Mouse (Mus musculus): Measurements from ENCODE around the gene Fdxr. TPM values are rescaled to one million over a fixed set of nuclear protein-coding genes. Genes with fewer than 3 reads are reported as not detected.

The Fdxr gene
- polyA plus RNA-seq, 1 experiment, result 13.9 TPM

DNA sequence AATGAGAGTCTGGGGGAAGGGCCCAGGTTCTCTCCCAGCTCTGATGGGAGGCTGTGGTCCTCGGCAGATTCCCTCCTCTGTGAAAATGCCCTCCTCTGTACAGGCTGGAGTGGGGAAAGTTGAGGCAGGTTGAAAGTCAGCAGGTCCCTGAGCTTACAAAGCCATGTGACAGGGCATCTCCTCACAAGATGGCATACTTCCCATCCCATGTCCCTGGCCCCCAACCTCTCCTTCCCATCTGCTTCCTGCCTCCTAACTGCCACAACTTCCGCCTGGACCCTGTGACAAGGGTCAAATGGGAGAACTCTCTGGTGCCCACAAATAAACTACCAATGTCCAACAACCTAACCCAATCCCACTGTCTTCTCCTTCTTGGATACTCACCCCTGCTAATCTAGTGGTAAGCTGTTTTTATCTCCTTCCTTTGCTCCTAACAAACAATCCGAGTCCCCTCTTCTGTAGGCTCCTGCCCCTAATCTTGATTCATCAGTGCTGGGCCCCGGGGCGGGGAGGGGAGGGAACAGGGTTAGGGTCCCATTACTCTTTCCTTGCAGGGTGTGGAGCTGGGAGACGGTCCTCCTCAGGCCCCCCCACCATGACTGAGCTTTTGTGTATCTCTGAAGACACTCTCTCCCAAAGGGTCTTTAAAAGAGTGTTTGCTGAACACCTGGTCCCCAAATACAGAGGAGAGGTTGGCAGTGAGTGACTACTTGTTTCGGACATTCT, 12.6 kb downstream of the Fdxr start:
- Histone ChIP-seq H3K4me3 (no peak overlapping the region), H3K79me2 (ENCODE audit: control insufficient read depth, insufficient read depth) (no peaks in the 10 kb centered on the region), H3ac (ENCODE audit: control insufficient read depth, insufficient read length) (no peak overlapping the region), H3K27me3 (ENCODE audit: control insufficient read depth, insufficient read depth, insufficient read length) (peaks cover 65% of the 10 kb centered on the region), H3K4me2 (ENCODE audit: low read depth) (no peak overlapping the region), H3K36me3 (ENCODE audit: control insufficient read depth, insufficient read depth) (no peaks in the 10 kb centered on the region)
- TF ChIP-seq MYOD1 (IDR thresholded peaks at IDR 0.05; ENCODE audit: control insufficient read depth in 1 of 3, insufficient read length in 2 of 3, low read depth in 2 of 3) (no peak), TCF3 (IDR thresholded peaks at IDR 0.05; ENCODE audit: insufficient read length, low read depth) (no peak), SRF (IDR thresholded peaks at IDR 0.05; ENCODE audit: control insufficient read depth, insufficient read length, low read depth) (no peak), TCF12 (IDR thresholded peaks at IDR 0.05; ENCODE audit: insufficient read depth, poor library complexity, severe bottlenecking) (no peak), POLR2AphosphoS2 (IDR thresholded peaks at IDR 0.05; ENCODE audit: insufficient read length, low read depth) (no peak), USF1 (IDR thresholded peaks at IDR 0.05; ENCODE audit: low read depth) (no peak), E2F4 (IDR thresholded peaks at IDR 0.05; ENCODE audit: insufficient read depth) (no peak), MYOG (IDR thresholded peaks at IDR 0.05; ENCODE audit: control insufficient read depth in 1 of 3, insufficient read depth in 1 of 3, insufficient read length in 2 of 3, low read depth in 2 of 3) (no peak), REST (IDR thresholded peaks at IDR 0.05; ENCODE audit: insufficient read depth, insufficient read length) (no peak), CEBPB (IDR thresholded peaks at IDR 0.05; ENCODE audit: insufficient read depth, poor library complexity, severe bottlenecking) (no peak), POLR2A (IDR thresholded peaks at IDR 0.05; ENCODE audit: insufficient read length, low read depth) (no peak)

DNA sequence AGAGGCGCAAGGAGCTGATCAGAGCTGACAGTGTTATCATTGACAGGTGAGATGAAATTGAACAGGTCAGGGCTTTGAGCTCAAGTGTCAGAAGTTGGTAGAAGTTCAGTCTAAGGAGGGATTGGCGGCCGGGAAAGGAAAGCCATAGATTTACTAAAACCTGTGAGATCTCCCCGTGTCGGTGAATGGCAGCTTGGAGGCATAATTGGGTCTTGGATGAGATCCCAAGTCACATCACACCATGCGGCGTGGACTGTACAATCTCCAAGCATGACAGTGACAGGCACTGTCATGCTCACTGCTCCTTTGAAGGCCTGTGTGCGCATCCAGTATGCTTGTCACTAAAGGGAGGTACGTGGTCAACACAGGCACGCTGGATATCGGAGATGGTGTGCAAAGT, 13.9 kb downstream of the Fdxr start:
- Histone ChIP-seq H3K36me3 (ENCODE audit: control insufficient read depth, insufficient read depth) (no peaks in the 10 kb centered on the region), H3K4me3 (no peak overlapping the region), H3K27me3 (ENCODE audit: control insufficient read depth, insufficient read depth, insufficient read length) (peaks cover 69% of the 10 kb centered on the region), H3K4me2 (ENCODE audit: low read depth) (no peak overlapping the region), H3K79me2 (ENCODE audit: control insufficient read depth, insufficient read depth) (no peaks in the 10 kb centered on the region), H3ac (ENCODE audit: control insufficient read depth, insufficient read length) (no peak overlapping the region)
- no peak for TF ChIP-seq SRF (IDR thresholded peaks at IDR 0.05; ENCODE audit: control insufficient read depth, insufficient read length, low read depth)

DNA sequence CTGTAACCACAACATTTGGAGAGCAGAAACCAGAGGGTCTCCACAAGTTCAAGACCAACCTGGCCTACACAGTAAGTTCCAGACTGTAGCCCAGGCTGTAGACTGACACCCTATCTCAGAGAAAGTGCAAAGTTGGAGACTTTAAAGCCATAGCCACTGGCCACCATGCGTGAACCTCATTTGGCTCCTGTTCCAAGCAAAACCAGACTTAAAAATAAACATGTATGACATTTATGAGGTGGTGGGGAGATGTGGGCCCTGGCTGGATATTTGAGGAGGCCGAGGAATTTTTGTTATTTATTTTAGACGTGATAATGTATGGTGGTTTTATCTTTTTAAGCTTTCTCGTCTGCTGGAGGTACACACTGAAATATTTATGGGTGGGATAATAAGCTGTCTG, 17.7 kb downstream of the Fdxr start:
- no peaks in the 10 kb centered on the region for H3K36me3 ChIP-seq (ENCODE audit: control insufficient read depth, insufficient read depth)
- no peaks in the 10 kb centered on the region for H3K79me2 ChIP-seq (ENCODE audit: control insufficient read depth, insufficient read depth)
- H3K4me2 ChIP-seq (ENCODE audit: low read depth), result no peak overlapping the region
- no peak for TF ChIP-seq USF1 (IDR thresholded peaks at IDR 0.05; ENCODE audit: low read depth)
- TF ChIP-seq REST (IDR thresholded peaks at IDR 0.05; ENCODE audit: insufficient read depth, insufficient read length), result no peak
- TF ChIP-seq POLR2A (IDR thresholded peaks at IDR 0.05; ENCODE audit: insufficient read length, low read depth), result no peak
- no peak for TF ChIP-seq POLR2AphosphoS2 (IDR thresholded peaks at IDR 0.05; ENCODE audit: insufficient read length, low read depth)
- TF ChIP-seq SRF (IDR thresholded peaks at IDR 0.05; ENCODE audit: control insufficient read depth, insufficient read length, low read depth), result no peak
- no peak for TF ChIP-seq E2F4 (IDR thresholded peaks at IDR 0.05; ENCODE audit: insufficient read depth)
- TF ChIP-seq TCF3 (IDR thresholded peaks at IDR 0.05; ENCODE audit: insufficient read length, low read depth), result no peak
- H3K27me3 ChIP-seq (ENCODE audit: control insufficient read depth, insufficient read depth, insufficient read length), result peaks cover 67% of the 10 kb centered on the region
- no peak overlapping the region for H3K4me3 ChIP-seq
- H3ac ChIP-seq (ENCODE audit: control insufficient read depth, insufficient read length), result no peak overlapping the region

GRCm38 (mm10) chr11:115257775-115258510, 18.9 kb downstream of the Fdxr start:
- no peak overlapping the region for H3K4me2 ChIP-seq (ENCODE audit: low read depth)
- H3K36me3 ChIP-seq (ENCODE audit: control insufficient read depth, insufficient read depth), result no peaks in the 10 kb centered on the region
- peaks cover 69% of the 10 kb centered on the region for H3K27me3 ChIP-seq (ENCODE audit: control insufficient read depth, insufficient read depth, insufficient read length)
- no peak for TF ChIP-seq SRF (IDR thresholded peaks at IDR 0.05; ENCODE audit: control insufficient read depth, insufficient read length, low read depth)
- H3K79me2 ChIP-seq (ENCODE audit: control insufficient read depth, insufficient read depth), result no peaks in the 10 kb centered on the region
- no peak overlapping the region for H3K4me3 ChIP-seq
- no peak overlapping the region for H3ac ChIP-seq (ENCODE audit: control insufficient read depth, insufficient read length)

DNA sequence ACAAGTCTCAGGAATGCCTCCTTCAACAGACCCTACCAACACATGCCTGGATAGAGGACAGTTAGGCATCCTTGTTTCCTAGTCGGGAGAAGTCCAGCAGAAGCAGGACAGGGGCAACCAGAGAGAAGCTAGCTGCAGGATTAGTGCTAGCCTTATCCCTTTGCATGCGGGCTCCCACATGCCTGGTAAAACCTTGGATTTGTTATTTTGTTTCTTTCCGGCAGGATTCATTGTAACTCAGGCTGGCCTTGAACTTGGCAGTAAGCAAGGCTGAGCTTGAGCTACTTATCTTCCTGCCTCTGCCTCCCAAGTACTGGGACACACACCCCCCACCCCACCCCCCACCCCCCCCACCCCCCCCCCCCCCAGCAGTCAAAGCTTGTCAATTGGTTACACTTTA, 25.6 kb downstream of the Fdxr start:
- H3K4me2 ChIP-seq (ENCODE audit: low read depth), result no peak overlapping the region
- no peak overlapping the region for H3ac ChIP-seq (ENCODE audit: control insufficient read depth, insufficient read length)
- no peaks in the 10 kb centered on the region for H3K79me2 ChIP-seq (ENCODE audit: control insufficient read depth, insufficient read depth)
- H3K4me3 ChIP-seq, result no peak overlapping the region
- peaks cover 79% of the 10 kb centered on the region for H3K27me3 ChIP-seq (ENCODE audit: control insufficient read depth, insufficient read depth, insufficient read length)
- TF ChIP-seq MAX (IDR thresholded peaks at IDR 0.05; ENCODE audit: low read depth) (no peak), REST (IDR thresholded peaks at IDR 0.05; ENCODE audit: insufficient read depth, insufficient read length) (no peak), TCF3 (IDR thresholded peaks at IDR 0.05; ENCODE audit: insufficient read length, low read depth) (no peak), E2F4 (IDR thresholded peaks at IDR 0.05; ENCODE audit: insufficient read depth) (no peak), USF1 (IDR thresholded peaks at IDR 0.05; ENCODE audit: low read depth) (no peak), MYOD1 (IDR thresholded peaks at IDR 0.05; ENCODE audit: control insufficient read depth in 1 of 3, insufficient read length in 2 of 3, low read depth in 2 of 3) (no peak), POLR2AphosphoS2 (IDR thresholded peaks at IDR 0.05; ENCODE audit: insufficient read length, low read depth) (no peak), CEBPB (IDR thresholded peaks at IDR 0.05; ENCODE audit: insufficient read depth, poor library complexity, severe bottlenecking) (no peak), SRF (IDR thresholded peaks at IDR 0.05; ENCODE audit: control insufficient read depth, insufficient read length, low read depth) (no peak), TCF12 (IDR thresholded peaks at IDR 0.05; ENCODE audit: insufficient read depth, poor library complexity, severe bottlenecking) (no peak), POLR2A (IDR thresholded peaks at IDR 0.05; ENCODE audit: insufficient read length, low read depth) (no peak), MYOG (IDR thresholded peaks at IDR 0.05; ENCODE audit: control insufficient read depth in 1 of 3, insufficient read depth in 1 of 3, insufficient read length in 2 of 3, low read depth in 2 of 3) (no peak)
- H3K36me3 ChIP-seq (ENCODE audit: control insufficient read depth, insufficient read depth), result no peaks in the 10 kb centered on the region
